Mouse (Mus musculus) cerebellum, adult 2 months (tissue): ENCODE results near the gene Zfp335. TPM values are rescaled to one million over a fixed set of nuclear protein-coding genes. Genes with fewer than 3 reads are reported as not detected.
"Not testable (repeated sequence)": the region's sequence is repeated elsewhere in the genome, so short reads cannot be mapped to it uniquely, and the experiment has no call there.

Experiments used
- DNase-seq, 2 experiments: peaks; one replicate each; pipeline ENCODE4 v3.0.0; 2021
- H3K27ac ChIP-seq: fragments of 200-500 bp; 2 replicates; pipeline ENCODE4 v1.5.1; 2012; ENCODE audit warnings: low read length, control low read depth, inconsistent platforms; ENCODE audit not compliant: insufficient read depth
- H3K27me3 ChIP-seq: fragments of 200-500 bp; 2 replicates; pipeline ENCODE4 v1.6.1; 2012; ENCODE audit warnings: inconsistent platforms, mild to moderate bottlenecking, low read length, moderate library complexity; ENCODE audit not compliant: control insufficient read depth, insufficient read depth
- H3K4me1 ChIP-seq: fragments of 200-500 bp; 2 replicates; pipeline ENCODE4 v1.6.1; 2011; ENCODE audit warnings: low read length; ENCODE audit not compliant: control insufficient read depth, insufficient read depth
- H3K4me3 ChIP-seq: fragments of 200-500 bp; replicated peaks from 2 replicates; pipeline ENCODE3; 2011; ENCODE audit warnings: mild to moderate bottlenecking, low read depth, low read length, control low read depth; ENCODE audit not compliant: insufficient read depth
- CTCF ChIP-seq: fragments of 200-500 bp; IDR thresholded peaks from 2 replicates; pipeline ENCODE4 v1.5.1; 2011; ENCODE audit warnings: low read depth, mild to moderate bottlenecking, control low read depth, low read length, moderate library complexity, borderline replicate concordance; ENCODE audit not compliant: insufficient read depth
- POLR2A ChIP-seq: fragments of 200-500 bp; IDR thresholded peaks from 2 replicates; pipeline ENCODE4 v1.6.1; 2011; ENCODE audit warnings: low read length, control low read depth, borderline replicate concordance; ENCODE audit not compliant: insufficient read depth
- WGBS: fragments of 180-500 bp; shearing (Covaris S2); methylation state at CpG from one replicate; pipeline ENCODE4 v1.1.7; 2018; 5-methylcytosine and 5-hydroxymethylcytosine counted together
- polyA plus RNA-seq: library from polyadenylated mRNA; depleted of rRNA; stranded (reverse); fragments of >200 nt; gene quantifications from 2 replicates; pipeline ENCODE4 v1.2.3, GENCODE M21; 2012

The Zfp335 gene
- polyA plus RNA-seq, 1 experiment: 32.0 TPM

DNA sequence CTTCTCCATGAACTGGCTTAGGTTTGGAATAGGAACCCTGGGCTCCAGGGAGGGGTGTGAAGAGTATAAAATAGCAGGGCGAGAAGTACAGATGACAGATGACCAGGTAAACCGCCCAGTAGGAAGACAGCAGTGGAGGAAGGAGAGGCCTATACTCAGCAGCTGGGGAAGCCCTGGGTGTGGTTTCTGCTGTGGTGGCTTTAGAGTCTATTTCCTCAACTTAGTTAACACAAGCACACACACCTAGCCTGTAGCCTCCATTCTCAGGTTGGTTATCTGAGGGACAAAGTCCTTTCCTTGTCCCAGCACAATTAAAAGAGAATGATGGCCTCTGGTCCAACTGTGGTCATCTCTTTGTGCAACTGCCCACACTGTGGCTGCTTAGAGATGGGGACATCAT lies 21.6 kb downstream of the Zfp335 start:
- no peak for TF ChIP-seq POLR2A
- H3K27ac ChIP-seq: no peak overlapping the region
- no peak overlapping the region for H3K4me3 ChIP-seq
- WGBS: 92% methylated on average over 2 of the region's 2 CpGs
- no peaks in the 10 kb centered on the region for H3K27me3 ChIP-seq
- peaks cover 47% of the 10 kb centered on the region for H3K4me1 ChIP-seq
- DNase-seq: no peak

DNA sequence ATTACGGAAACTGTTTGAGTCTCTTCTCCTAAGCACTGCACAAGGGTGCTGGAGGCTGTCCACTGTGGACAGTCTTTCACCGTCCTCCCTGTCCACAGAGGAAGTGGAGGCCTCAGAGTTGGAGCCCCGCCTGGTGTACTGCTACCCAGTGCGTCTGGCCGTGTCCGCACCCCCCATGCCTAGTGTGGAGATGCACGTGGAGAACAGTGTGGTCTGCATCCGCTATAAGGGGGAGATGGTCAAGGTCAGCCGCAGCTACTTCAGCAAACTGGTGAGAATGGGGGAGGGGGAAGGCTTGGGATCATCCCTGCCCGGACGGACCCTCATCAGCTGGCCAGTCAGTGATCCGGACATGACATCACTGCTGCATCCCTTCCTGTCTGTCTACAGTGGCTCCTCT lies 22.6 kb downstream of the Zfp335 start:
- Histone ChIP-seq H3K4me1 (peaks cover 38% of the 10 kb centered on the region), H3K4me3 (no peak overlapping the region), H3K27me3 (no peaks in the 10 kb centered on the region), H3K27ac (no peak overlapping the region)
- no peak for TF ChIP-seq POLR2A
- TF ChIP-seq CTCF: no peak
- WGBS: 74% methylated on average over 12 of the region's 12 CpGs
- peak in 1 of 2 experiments; percentile 30 for DNase-seq

DNA sequence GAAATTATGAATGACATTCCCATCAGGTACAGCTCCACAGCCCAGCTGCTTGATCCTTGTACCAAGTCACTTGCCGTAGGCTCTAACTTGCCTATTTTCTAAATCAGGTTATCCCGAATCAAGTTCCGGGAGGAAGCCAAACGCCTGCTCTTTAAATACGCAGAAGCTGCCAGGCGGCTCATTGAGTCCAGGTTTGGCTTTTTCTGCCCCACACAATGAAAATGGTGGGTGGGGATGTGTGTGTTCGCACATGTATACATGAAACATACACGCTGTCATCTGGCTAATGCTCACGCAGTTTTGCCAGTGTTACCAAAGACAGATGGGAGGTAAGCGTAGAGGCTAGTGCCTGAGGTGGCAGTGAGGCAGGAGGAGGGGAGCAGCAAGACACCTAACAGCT lies 24.9 kb downstream of the Zfp335 start:
- peak in 1 of 2 experiments; percentile 14 for DNase-seq
- Histone ChIP-seq H3K27ac (no peak overlapping the region), H3K27me3 (no peaks in the 10 kb centered on the region), H3K4me1 (peaks cover 16% of the 10 kb centered on the region), H3K4me3 (no peak overlapping the region)
- TF ChIP-seq CTCF (no peak), POLR2A (no peak)
- WGBS: 86% methylated on average over 10 of the region's 10 CpGs

DNA sequence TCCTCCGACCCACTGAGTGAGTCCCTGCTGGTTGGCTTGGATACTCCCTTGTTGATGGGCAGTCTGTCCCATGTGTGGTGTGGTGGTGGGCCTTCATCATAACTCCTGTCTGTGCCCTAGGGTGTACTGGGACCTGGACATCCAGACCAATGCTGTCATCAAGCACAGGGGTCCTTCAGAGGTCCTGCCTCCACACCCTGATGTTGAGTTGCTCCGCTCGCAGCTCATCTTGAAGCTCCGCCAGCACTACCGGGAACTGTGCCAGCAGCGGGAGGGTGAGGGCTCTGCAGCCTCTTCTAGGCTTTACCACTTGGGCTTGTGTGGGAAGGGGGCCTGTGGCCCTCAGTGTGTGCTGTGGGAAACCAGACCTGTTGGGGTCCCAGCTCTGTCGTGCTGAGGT lies 25.8 kb downstream of the Zfp335 start:
- no peak overlapping the region for H3K27ac ChIP-seq
- TF ChIP-seq CTCF (no peak), POLR2A (no peak)
- H3K4me1 ChIP-seq: peaks cover 14% of the 10 kb centered on the region
- no peak overlapping the region for H3K4me3 ChIP-seq
- peak; percentile 82 to 89 for DNase-seq
- 7% methylated on average over 7 of the region's 7 CpGs for WGBS
- H3K27me3 ChIP-seq: no peaks in the 10 kb centered on the region

DNA sequence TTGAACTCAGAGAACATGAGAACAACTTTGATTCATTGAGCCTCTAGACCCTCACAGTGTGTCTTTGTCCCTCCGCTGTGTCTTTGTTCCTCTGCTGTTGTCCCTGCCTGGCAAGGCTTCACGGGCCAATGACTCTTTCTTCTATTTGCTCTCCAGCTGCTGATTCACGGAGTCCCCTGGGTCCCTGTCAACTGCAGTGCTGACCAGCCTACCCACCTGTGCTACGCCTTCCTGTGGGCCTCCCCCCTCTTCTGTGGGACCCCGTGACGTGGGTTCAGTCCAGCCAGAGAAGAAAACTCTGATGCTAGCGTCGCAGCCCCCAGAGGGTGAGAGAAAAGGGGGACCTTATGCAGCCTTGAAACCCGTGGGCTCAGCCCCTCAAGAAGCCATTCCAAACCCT lies 28.9 kb downstream of the Zfp335 start:
- TF ChIP-seq POLR2A (no peak), CTCF (no peak)
- no peak overlapping the region for H3K27ac ChIP-seq
- peak in 1 of 2 experiments; percentile 18 for DNase-seq
- no peaks in the 10 kb centered on the region for H3K27me3 ChIP-seq
- H3K4me3 ChIP-seq: no peak overlapping the region
- WGBS: 35% methylated on average over 9 of the region's 9 CpGs
- H3K4me1 ChIP-seq: peaks cover 16% of the 10 kb centered on the region

DNA sequence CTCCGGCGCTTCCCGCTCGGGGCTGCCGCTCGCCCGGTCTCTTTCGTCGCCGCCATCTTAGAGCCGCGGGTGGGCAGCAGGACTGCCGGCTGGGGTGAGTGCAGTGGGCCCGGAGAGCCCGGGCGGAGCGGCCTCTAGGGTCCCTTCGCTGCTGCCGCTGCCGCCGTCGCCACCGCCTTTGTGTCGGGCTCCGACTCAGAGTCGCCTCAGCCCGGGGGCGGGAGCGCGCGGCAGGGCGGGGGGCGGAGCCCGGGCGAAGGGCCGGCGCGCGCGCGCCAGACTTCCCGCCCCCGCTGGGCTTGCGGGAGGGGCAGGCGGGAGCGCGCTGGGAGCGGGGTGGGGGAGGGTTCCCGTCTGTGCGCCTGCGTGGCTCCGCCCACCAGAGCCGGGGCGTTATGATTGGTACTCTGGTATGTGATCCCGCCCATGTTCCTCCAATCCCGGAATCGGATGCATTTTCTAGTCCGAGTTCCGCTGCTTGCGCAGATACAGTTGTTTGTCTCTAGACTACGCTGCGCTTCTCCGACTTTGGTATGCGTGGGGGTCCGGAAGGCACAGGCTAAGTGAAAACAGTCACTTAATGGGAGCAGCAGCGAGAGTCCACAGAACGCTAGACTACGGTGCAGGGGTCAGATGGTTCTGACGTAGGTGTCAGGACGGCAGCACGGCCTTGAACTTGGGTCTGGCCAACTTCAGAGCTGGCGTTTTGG lies 31.8 kb downstream of the Zfp335 start:
- TF ChIP-seq CTCF (no peak), POLR2A (peak; percentile 90; the same call in 1 of the 2 replicates)
- Histone ChIP-seq H3K4me3 (peak overlapping the region; percentile 99), H3K27ac (peak overlapping the region; percentile 96), H3K27me3 (no peaks in the 10 kb centered on the region), H3K4me1 (peaks cover 6% of the 10 kb centered on the region; the same call in 1 of the 2 replicates)
- under 1% methylated on average over 72 of the region's 72 CpGs for WGBS
- peak; percentile 94 to 95 for DNase-seq

DNA sequence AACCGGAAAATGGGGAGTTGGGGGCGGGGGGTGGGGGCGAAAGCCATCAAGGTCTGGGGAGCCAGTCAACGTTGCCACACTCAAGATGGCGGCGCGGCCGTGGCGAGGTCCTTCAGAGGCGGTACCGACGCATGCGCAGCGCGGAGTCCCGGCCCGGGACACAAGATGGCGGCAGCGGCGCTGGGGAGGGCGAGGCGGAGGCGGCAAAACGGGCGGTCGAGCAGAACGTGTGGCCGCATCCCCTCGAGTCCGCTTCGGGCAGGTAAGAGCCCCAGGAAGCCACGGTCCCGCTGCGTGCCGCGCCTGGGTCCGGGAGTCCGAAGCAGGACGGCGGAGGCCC lies 32.4 kb downstream of the Zfp335 start, which contains the start of gene Pcif1:
Gene Pcif1, plus strand, starts transcription at position 77 of the 340 bp plus-strand sequence.
- TF ChIP-seq POLR2A (peak; percentile 69), CTCF (no peak)
- peak; percentile 91 to 97 for DNase-seq
- WGBS: 1% methylated on average over 40 of the region's 40 CpGs
- Histone ChIP-seq H3K4me3 (peak within 1 kb of the TSS; percentile 99), H3K27me3 (no peaks in the 10 kb centered on the region), H3K4me1 (peaks cover 6% of the 10 kb centered on the region; the same call in 1 of the 2 replicates), H3K27ac (peak within 1 kb of the TSS; percentile 96)

DNA sequence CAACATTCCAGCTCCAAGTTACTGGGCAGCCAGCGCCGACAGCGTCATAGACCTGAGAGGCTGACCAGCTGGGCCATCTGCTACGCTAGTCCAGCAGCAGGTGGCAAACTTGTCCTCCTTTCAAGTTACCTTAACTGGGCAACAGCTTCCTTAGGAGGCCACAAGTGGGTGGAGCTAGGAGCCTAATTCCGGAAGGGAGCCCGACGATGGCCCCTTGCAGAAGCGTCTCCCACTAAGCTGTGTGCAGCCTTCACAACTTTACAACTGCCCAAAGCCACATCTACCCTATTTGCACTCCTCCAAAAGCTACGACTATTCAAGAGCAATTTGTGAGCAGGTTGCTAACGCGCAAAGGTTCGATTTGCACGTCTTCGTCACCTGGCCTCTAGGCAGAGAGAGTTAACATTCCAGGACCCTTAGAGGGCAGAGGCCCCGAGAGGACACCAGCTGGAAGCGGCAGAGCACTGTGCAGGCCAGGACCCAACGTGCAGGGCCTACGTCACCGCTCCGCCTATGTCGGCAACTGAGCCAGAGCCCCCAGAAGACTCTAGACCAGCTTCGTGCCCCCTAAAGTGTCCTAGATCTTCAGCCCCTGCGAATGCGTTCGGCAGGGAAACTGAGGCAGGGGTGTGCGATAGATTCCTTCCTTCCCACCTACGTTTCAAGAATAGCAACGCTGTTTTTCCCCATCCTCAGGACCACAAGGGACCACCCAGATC lies 32.9 kb downstream of the Zfp335 start:
- peak; percentile 75 to 82 for DNase-seq
- Histone ChIP-seq H3K4me3 (peak overlapping the region; percentile 74), H3K27me3 (no peaks in the 10 kb centered on the region), H3K27ac (peak overlapping the region; percentile 81), H3K4me1 (peaks cover 6% of the 10 kb centered on the region; the same call in 1 of the 2 replicates)
- WGBS: under 1% methylated on average over 28 of the region's 28 CpGs
- TF ChIP-seq POLR2A (peak; percentile 24; the same call in 1 of the 2 replicates), CTCF (peak; percentile 9; the same call in 1 of the 2 replicates)

DNA sequence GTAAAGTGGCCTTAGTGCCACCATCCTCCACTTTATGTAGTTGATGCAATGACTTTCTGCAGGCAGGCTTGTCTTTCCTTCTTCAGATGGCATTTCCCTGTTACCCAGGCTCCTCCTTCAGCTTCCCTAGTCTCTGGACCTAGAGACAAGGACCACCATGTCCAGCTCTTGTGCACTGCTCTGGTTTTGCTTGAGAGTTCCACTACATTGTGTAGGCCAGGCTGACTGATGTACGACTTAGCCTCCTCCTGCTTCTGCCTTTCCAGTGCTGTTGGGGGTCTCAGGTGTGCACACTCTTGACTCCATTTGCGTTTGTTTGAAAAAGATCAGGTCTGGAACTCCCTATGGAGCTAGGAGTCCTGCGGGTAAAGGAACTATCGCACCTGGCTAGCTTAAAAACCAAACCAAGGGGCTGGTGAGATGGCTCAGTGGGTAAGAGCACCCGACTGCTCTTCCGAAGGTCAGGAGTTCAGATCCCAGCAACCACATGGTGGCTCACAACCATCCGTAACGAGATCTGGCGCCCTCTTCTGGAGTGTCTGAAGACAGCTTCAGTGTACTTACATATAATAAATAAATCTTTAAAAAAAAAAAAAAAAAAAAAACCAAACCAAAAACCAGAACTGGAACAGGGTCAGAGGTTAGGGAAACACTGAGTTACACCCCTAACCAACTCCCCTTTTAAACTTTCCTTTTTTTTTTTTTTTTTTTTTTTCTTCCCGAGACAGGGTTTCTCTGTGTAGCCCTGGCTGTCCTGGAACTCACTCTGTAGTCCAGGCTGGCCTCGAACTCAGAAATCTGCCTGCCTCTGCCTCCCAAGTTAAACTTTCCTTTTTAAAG lies 34.0 kb downstream of the Zfp335 start:
- H3K4me1 ChIP-seq, H3K4me3 ChIP-seq, H3K27me3 ChIP-seq, H3K27ac ChIP-seq: not testable (repeated sequence)
- WGBS: 70% methylated on average over 11 of the region's 11 CpGs
- peak in 1 of 2 experiments; percentile 20 for DNase-seq

DNA sequence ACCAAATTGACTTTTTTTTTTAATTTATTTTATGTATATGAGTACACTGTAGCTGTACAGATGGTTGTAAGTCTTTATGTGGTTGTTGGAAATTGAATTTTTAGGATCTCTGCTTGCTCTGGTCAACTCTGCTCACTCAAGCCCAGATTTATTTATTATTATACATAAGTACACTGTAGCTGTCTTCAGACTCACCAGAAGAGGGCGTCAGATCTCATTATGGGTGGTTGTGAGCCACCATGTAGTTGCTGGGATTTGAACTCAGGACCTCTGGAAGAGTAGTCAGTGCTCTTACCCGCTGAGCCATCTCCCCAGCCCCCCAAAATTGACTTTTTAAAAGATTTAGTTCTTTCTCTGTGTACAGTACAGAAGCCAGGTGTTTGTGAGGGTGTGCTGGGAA lies 35.9 kb downstream of the Zfp335 start:
- H3K27ac ChIP-seq, H3K4me1 ChIP-seq, H3K27me3 ChIP-seq, H3K4me3 ChIP-seq, DNase-seq: not testable (repeated sequence)
- WGBS: 45% methylated on average over 2 of the region's 2 CpGs
